Mouse (Mus musculus): ENCODE data around the gene Olfr843.

Gene Olfr843

DNA sequence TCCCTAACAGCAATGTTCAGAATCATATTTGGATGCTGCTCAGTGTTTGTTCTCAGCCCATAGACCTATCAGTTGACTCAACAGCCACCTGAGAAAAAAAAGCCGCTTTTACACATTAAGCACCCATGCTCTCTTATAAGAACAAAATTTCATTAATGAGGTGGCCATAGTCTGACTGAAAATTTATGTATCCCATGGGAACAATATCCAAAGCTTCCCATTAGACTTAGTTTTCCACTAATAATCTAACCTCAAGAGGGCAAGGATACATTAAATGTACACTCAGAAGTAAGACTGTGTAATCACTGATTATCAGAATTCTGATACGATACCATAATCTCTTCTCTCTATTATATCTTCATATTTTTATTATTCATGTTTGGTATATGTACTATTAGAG is at the start of gene Olfr843:
Gene Olfr843 (minus strand): TSS at position 101 of the 400 bp plus-strand sequence.
- DNase-seq, result no peak

All from retina, postnatal 1 day (tissue).